Mouse (Mus musculus) stomach, embryonic 16.5 days (tissue): ENCODE results near the gene Cd300lg. TPM values are rescaled to one million over a fixed set of nuclear protein-coding genes. Genes with fewer than 3 reads are reported as not detected.

Experiments used
- ATAC-seq: fragments of 200-750 bp; cut with Nextera tagmentation; 2 replicates; pipeline ENCODE4 v1.8.0; 2017; ENCODE audit warnings: moderate number of reproducible peaks, moderate TSS enrichment; ENCODE audit not compliant: insufficient read depth, low FRiP score
- H3K27ac ChIP-seq: fragments of 300-500 bp; sonication (generic); 2 replicates; pipeline ENCODE4 v1.5.1; 2014; ENCODE audit warnings: low read length
- H3K27me3 ChIP-seq: fragments of 300-500 bp; sonication (generic); 2 replicates; pipeline ENCODE4 v1.6.1; 2014; ENCODE audit warnings: low read length, control low read depth, mixed read lengths; ENCODE audit not compliant: control insufficient read depth, insufficient read depth
- H3K36me3 ChIP-seq: fragments of 300-500 bp; sonication (generic); 2 replicates; pipeline ENCODE4 v1.6.1; 2014; ENCODE audit warnings: low read length; ENCODE audit not compliant: control insufficient read depth, insufficient read depth
- H3K4me1 ChIP-seq: fragments of 300-500 bp; sonication (generic); 2 replicates; pipeline ENCODE4 v1.6.1; 2014; ENCODE audit warnings: low read length, control low read depth, mixed read lengths; ENCODE audit not compliant: control insufficient read depth, insufficient read depth
- H3K4me2 ChIP-seq: fragments of 300-500 bp; sonication (generic); 2 replicates; pipeline ENCODE4 v1.6.1; 2014; ENCODE audit warnings: low read depth, low read length, mixed read lengths
- H3K4me3 ChIP-seq: fragments of 300-500 bp; sonication (generic); replicated peaks from 2 replicates; pipeline ENCODE4 v1.5.1; 2014; ENCODE audit warnings: mild to moderate bottlenecking, low read length
- H3K9ac ChIP-seq: fragments of 300-500 bp; sonication (generic); 2 replicates; pipeline ENCODE4 v1.6.1; 2014; ENCODE audit warnings: low read length
- H3K9me3 ChIP-seq: fragments of 300-500 bp; sonication (generic); replicated peaks from 2 replicates; pipeline ENCODE4 v1.6.1; 2016; ENCODE audit warnings: low read length, control low read depth; ENCODE audit not compliant: control insufficient read depth
- whole genome bisulfite sequencing: fragments of 180-500 bp; shearing (Covaris S2); extraction: QIAGEN DNeasy Blood & Tissue Kit; methylation state at CpG from one replicate; pipeline ENCODE4 v1.1.7; 2014; 5-methylcytosine and 5-hydroxymethylcytosine counted together
- polyA plus RNA-seq: library from polyadenylated mRNA; unstranded; fragments of >200 nt; fragmentation: Nextera tagmentation; extraction: Ambion mirVana; gene quantifications from 2 replicates; pipeline ENCODE4 v1.2.1, GENCODE M21; 2015

Gene Cd300lg
- polyA plus RNA-seq, 1 experiment from 2014 or later, result 2.9 TPM

DNA sequence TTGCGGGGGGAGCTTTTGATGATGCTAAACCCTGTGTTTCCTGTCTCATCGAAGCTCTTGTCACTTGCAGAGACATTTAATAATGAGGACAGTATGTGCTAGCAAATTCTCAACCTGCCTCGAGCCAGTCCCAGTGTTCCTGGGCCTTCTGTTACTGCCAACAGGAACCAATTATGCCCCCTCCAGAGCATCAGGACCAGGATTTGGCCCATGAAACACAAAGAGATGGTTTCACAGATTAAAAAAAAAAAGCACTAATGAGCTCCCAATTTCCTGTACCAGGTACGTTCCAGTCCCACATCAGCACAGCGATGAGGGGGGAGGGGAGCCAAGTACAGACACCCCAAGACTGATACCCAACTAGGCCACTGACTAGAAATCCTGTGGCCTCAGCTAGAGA, 20.1 kb upstream of the Cd300lg start:
- no peak overlapping the region for H3K4me3 ChIP-seq
- no peaks in the 10 kb centered on the region for H3K9me3 ChIP-seq
- H3K9ac ChIP-seq, result no peak overlapping the region
- 87% methylated on average over 5 of the region's 5 CpGs for WGBS
- no peak overlapping the region for H3K27ac ChIP-seq
- no peaks in the 10 kb centered on the region for H3K27me3 ChIP-seq
- no peaks in the 10 kb centered on the region for H3K36me3 ChIP-seq
- no peak for ATAC-seq
- H3K4me2 ChIP-seq, result no peak overlapping the region
- H3K4me1 ChIP-seq, result 0 out of 2 replicates have a peak, but pooled peaks cover 3% of the 10 kb centered on the region

GRCm38 (mm10) chr11:102023406-102023805, 17.9 kb upstream of the Cd300lg start:
- H3K27ac ChIP-seq, result no peak overlapping the region
- H3K27me3 ChIP-seq, result no peaks in the 10 kb centered on the region
- no peaks in the 10 kb centered on the region for H3K36me3 ChIP-seq
- 85% methylated on average over 13 of the region's 13 CpGs for WGBS
- no peak overlapping the region for H3K4me2 ChIP-seq
- no peak for ATAC-seq
- H3K4me3 ChIP-seq, result no peak overlapping the region
- 0 out of 2 replicates have a peak, but pooled peaks cover 4% of the 10 kb centered on the region for H3K4me1 ChIP-seq
- no peak overlapping the region for H3K9ac ChIP-seq
- H3K9me3 ChIP-seq, result no peaks in the 10 kb centered on the region

DNA sequence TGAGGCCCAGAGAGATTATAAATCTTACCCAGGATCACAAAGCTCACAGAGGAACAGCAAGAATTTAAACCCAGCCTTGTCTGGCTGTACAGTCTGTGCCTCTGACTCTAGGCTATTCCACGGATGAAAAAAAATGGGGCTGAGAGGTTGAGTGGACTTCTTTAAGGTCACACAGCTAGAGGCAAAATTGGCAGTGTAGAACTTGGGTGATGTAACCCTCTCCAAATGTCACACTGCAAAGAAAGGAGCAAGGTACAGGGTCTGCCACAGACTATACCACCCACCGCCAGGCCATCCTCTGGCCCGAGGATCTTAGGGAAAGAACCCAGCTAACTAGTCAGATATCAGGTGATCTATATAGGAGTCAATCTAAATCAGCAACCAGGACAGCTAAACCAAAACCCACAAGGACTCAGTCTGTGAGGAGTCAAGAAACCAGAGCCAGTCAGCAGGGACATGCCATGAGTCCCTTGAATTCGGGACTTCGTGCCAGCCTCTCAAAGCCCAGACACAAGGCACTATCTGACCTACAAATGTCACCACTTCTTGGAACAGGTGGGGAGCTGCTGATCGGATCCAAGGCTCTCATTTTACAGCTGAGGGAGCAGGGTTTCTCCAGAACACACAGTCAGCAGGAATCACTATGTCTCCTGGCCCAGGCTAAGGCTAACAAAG, 17.1 kb upstream of the Cd300lg start:
- Histone ChIP-seq H3K9me3 (no peaks in the 10 kb centered on the region), H3K27me3 (no peaks in the 10 kb centered on the region), H3K27ac (no peak overlapping the region), H3K4me1 (0 out of 2 replicates have a peak, but pooled peaks cover 4% of the 10 kb centered on the region), H3K4me3 (no peak overlapping the region), H3K36me3 (no peaks in the 10 kb centered on the region), H3K9ac (no peak overlapping the region), H3K4me2 (no peak overlapping the region)
- no peak for ATAC-seq
- WGBS, result 89% methylated on average over 6 of the region's 6 CpGs

- WGBS, result 86% methylated on average over 4 of the region's 4 CpGs
- Histone ChIP-seq H3K27me3 (no peaks in the 10 kb centered on the region), H3K4me2 (no peak overlapping the region), H3K9me3 (no peaks in the 10 kb centered on the region), H3K27ac (no peak overlapping the region), H3K4me3 (no peak overlapping the region), H3K9ac (no peak overlapping the region), H3K36me3 (no peaks in the 10 kb centered on the region), H3K4me1 (0 out of 2 replicates have a peak, but pooled peaks cover 4% of the 10 kb centered on the region)
- ATAC-seq, result no peak
These were observed 16.4 kb upstream of the Cd300lg start for GRCm38 (mm10) chr11:102024875-102025274.

- Histone ChIP-seq H3K27me3 (no peaks in the 10 kb centered on the region), H3K4me1 (0 out of 2 replicates have a peak, but pooled peaks cover 4% of the 10 kb centered on the region), H3K9me3 (no peaks in the 10 kb centered on the region), H3K4me3 (no peak overlapping the region), H3K4me2 (0 out of 2 replicates have a peak overlapping the region, but pooled peaks have one; percentile 74), H3K9ac (no peak overlapping the region), H3K27ac (no peak overlapping the region), H3K36me3 (no peaks in the 10 kb centered on the region)
- ATAC-seq, result no peak
- WGBS, result 68% methylated on average over 7 of the region's 7 CpGs
These were observed 16.0 kb upstream of the Cd300lg start for GRCm38 (mm10) chr11:102025354-102025753.

DNA sequence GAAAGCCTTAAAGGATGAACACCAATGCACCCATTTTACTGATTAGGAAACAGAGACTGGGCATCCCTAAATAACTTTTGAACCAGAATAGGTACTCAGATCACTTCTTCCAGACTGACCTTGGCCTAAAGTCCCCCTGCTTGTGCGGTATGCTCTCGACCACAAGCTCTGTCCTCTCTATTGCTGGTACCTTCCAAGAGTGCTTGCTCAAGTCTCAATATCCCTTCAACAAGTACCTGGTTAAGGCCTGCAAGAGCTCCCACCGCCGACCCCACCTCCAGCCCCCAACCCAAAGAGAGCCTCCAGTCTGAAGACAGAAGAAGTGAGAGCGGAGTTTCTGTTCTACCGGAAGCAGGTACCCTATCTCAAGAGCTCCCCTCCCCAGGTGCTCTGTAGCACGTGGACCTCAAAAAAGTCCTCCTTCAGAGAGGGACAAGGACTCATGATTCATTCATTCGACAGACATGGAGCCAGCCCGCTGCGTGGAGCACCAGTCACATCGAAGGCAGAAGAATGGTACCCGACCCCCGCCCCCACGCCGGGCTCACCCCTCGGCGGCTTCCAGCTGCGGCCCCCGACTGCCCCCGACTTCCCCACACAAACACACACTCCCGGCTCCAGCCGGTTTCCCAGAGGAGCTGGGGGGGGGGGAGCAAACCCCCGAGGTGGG, 15.2 kb upstream of the Cd300lg start:
- Histone ChIP-seq H3K4me3 (peak overlapping the region; percentile 64), H3K27ac (no peak overlapping the region), H3K4me1 (0 out of 2 replicates have a peak, but pooled peaks cover 4% of the 10 kb centered on the region), H3K9ac (peak overlapping the region; percentile 65), H3K27me3 (no peaks in the 10 kb centered on the region), H3K4me2 (peak overlapping the region; percentile 74), H3K9me3 (no peaks in the 10 kb centered on the region), H3K36me3 (no peaks in the 10 kb centered on the region)
- ATAC-seq, result no peak
- WGBS, result 3% methylated on average over 22 of the region's 23 CpGs

GRCm38 (mm10) chr11:102026694-102027360, 14.5 kb upstream of the Cd300lg start:
- Histone ChIP-seq H3K36me3 (no peaks in the 10 kb centered on the region), H3K4me1 (0 out of 2 replicates have a peak, but pooled peaks cover 4% of the 10 kb centered on the region), H3K4me2 (peak overlapping the region; percentile 74), H3K27me3 (no peaks in the 10 kb centered on the region), H3K9me3 (no peaks in the 10 kb centered on the region), H3K4me3 (peak overlapping the region; percentile 64), H3K27ac (peak overlapping the region; percentile 49; the same call in 1 of the 2 replicates), H3K9ac (peak overlapping the region; percentile 65)
- peak; percentile 92 for ATAC-seq
- 2% methylated on average over 60 of the region's 73 CpGs for WGBS

DNA sequence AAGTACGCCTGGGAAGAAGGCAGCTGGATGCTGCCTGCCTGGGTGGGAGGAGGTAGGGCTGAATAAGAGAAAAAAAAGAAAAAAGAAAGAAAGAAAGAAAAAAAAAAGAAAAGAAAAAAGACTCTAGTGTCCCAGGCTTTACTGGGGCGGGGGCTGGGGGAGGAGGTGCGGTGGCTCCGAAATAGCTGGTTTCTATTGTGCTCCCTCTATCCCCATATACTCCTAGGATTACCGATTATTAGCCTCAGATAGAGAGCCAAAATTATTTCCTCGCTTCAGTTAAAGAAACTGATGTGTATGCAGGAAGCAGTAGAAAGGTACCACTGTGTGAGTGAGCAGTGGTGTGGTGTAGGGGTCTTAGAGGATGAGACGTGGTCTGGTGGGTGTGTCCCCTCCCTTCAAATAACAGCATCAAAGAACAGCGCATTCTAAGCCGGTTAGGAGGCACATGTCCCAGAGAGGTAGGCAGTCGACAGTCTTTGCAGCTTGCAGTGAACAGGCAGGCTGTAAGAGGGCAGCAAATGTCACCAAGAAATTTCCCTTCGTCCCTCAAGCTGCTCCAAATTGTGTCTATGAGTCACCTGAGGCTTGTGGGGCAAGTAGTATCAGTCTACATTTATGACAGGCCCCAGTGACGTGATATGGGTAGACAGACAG, 13.8 kb upstream of the Cd300lg start:
- Histone ChIP-seq H3K36me3 (no peaks in the 10 kb centered on the region), H3K4me2 (peak overlapping the region; percentile 74), H3K4me3 (peak overlapping the region; percentile 64), H3K9ac (peak overlapping the region; percentile 65), H3K4me1 (0 out of 2 replicates have a peak, but pooled peaks cover 4% of the 10 kb centered on the region), H3K27me3 (no peaks in the 10 kb centered on the region), H3K27ac (peak overlapping the region; percentile 9; the same call in 1 of the 2 replicates), H3K9me3 (no peaks in the 10 kb centered on the region)
- WGBS, result 8% methylated on average over 12 of the region's 12 CpGs
- no peak for ATAC-seq
